Mouse (Mus musculus): Measurements from ENCODE around the gene Batf3.
A peak's percentile ranks its signal among the peaks of the same experiment; 100 is the strongest.

The Batf3 gene

DNA sequence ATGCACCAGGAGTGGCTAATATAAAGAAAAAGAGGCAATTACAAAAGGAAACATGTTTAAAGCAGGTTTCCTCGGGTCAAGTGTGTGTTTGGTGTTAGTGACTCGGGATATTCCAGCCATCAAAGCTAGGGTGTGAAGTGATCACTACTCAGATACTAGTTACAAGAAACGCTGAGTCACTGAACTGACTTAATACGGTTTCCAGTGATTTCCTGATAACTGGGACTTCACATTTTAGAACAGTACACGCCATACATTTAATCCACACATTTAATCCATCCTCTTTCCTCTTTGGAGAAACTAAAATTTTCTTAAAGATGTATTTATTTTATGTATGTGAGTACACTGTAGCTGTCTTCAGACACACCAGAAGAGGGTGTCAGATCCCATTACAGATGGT is 9.7 kb upstream of the Batf3 start:
- no peak for DNase-seq

DNA sequence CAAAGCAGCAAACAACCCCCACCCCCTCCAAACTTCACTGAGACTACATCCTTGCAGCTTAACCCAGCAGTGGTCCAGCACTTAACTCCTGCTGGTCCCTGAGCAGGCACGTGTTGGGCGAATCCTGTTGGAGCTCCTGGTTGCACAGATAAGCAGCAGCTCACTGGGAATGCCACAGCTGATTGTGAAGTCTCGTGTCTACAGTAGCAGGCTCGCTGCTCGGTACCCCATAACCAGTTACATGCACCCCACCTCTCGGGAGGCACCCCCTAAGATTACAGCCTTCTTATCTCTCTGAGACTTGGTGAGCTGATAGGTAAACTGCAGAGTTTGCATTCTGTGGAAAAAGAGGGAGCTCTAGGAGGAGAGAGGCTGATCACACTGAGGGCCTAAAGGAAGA is 8.3 kb upstream of the Batf3 start:
- DNase-seq = no peak

DNA sequence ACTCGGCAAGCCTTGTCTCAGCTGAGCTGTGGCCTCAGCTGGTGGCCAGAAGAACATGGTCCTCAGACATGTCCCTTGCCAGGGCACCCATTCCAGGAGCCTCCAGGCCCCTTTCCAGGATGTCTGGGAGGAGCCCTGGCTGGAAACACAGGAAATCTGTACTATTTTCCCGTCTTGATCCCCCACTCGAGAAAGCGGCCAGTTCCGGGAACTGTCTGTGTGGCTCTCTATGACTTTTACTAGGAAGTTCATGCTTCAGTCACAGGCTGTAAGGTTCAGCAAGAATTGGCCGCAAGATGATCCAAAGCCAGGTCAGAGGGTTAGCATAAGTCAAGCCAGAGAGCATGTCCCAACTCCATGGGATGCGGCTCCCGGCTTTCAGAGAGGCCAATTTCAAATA is 5.6 kb upstream of the Batf3 start:
- no peak for DNase-seq

DNA sequence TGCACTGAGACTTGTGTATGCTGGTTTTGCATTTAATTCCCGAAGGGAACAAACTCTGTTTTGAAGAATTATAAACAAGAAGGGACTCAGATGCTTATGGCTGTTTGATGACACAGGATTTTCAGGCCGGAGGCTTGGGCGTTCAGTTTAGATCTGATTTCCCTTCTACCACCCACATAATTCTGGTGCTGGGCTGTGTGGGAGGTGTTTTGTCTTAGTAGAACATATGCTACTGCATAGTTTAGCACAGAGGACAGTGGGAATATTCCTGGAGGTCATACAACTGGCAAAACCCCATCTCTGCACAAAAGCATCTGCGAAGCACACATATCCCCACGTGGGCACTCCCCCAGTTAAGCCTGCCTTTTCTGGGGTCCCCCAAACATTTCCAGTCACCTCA is 4.1 kb upstream of the Batf3 start:
- no peak for DNase-seq

DNA sequence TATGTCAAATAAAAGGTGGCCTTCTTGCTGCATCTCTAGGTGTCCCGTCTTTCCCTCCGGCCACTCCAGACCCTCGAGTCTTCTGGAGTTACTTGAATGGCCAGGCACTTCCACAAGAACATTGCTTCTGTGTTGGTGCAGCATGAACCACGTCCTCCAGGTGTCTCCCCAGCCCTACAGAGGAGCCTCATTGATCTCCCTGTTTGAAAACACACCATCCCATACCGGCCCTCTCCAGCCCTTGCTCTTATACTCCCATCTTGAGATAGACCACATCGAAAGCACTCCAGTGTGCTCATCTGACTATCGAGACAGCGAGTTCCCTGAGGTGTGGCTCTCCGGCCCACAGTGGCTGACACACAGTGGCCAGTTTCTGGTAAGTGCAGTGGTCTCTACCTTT is 2.6 kb upstream of the Batf3 start:
- no peak for DNase-seq

DNA sequence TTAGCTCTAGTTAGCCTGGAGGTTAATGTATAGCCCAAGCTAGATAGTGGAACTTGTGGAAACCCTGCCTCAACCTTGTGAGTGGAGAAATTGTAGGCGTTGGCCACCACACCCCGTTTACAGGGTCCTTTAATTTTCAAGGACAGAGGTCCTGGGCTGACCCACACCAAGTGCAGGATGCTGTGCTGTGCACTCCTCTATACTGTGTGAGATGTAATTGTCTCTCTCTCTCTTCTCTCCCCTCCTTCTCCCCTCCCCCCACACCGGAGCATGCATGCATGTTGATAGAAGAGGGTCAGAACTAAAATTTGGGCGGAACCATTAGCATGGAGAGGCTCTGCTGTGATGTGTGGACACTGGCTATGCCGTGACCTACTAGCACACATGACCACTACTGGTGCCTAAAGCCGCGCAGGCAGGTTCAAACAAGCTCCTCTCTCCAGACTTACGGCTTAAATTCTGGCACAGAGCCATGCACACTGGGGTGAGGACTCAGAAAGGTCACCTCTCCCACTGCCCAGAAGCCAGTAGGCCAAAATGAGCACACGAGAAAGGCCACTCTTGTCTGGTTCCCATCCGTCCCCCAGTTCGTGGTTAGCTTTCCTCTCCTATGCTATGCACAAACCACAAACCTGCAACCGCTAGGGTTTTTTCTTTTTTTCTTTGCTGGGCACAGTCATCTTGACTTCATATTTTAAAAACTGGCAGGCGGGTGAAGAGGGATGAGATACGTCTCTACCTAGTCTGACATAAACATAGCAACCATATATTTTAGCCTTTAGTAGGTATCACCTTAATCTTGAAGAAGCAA is 571 bp upstream of the Batf3 start:
- DNase-seq = no peak

DNA sequence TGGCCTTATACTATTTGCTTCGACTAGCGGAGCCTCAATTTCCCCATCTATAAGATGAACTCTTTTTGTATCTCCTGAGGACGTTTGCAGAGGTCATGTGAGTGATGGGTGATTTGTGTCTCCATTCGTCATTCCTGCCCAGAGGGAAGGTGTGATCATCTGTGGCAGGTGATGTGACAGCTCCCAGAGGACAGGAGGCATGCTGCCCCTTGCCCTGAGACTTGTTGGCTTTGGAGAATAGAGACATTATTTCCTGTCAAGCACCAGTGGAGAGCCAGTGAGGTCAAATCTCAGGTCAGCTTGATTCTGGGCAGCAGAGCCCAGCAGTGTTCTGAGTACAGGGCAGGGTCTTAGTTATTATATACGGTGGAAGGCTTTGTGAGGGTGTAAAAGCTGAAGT is 1.5 kb downstream of the Batf3 start:
- no peak for DNase-seq

DNA sequence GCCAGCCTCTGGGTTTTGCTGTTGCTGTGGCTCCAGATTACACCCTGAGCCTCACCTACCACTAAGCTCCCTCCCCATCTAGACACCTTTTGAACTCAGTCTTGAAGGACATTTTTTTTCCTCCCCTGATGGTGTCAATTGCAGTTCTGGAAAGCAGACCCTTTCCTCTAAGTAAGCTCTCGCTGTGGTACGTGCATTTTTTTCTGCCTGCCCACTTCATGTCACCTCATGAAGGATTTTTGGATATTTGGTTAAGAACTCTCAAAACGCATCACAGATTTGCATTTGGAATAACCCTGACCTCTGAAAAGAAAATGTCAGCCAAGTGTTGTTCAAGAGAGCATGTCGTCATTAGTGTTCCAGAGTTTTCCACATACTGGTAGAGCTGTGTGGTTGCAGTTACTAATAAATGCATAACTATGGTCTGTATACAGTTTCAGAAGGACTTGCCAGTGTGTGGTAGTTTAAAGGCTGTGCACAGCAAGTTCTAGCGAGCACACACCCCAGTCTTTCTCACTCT is 2.2 kb downstream of the Batf3 start:
- no peak for DNase-seq

DNA sequence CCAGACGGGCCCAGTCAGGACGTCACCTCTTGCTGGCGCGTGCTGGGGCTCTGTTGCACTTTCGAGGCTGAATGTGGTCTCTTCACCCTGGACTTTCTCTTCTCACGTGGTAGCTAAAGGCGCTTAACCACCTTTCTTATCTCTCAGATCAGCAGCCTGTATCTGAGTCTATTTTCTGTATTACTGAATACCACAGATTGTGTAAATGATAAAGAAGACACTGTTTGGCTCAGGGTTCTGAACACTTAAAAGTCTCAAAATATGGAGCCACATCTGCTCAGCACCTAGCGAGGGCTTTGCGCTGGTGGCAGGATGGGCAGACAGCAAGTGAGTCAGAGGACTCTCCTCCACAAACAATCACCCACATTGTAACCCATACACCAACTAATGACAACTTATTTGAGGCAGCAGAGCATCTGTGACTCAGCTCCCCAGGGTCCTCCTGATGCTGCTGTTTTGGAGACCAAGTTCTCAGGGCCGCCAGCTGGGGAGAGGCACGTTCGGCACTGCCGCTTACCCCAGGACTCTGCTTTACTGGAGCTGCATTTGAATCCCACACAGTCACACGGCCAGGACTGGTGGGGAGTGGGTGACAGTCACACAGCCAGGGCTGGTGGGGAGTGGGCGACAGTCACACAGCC is 5.2 kb downstream of the Batf3 start:
- DNase-seq = no peak

DNA sequence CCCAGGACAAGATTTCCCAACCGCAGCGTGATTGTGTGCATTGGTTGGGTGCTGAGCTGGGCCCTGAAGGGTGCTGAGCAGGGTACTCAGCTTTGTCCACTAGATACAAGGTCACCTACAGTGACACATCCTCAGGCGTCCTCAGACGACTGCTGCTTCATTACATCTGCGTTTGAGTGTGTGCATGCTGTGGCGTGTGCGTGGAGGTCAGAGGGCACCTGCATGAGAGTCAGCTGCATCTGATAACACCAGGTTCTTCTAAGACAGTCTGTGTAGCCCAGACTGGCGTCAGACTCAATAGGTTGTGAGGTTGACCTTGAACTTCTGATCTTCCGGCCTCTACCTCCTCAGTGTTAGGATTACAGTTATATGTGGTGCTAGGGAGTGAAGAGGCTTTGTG is 7.6 kb downstream of the Batf3 start:
- no peak for DNase-seq

DNA sequence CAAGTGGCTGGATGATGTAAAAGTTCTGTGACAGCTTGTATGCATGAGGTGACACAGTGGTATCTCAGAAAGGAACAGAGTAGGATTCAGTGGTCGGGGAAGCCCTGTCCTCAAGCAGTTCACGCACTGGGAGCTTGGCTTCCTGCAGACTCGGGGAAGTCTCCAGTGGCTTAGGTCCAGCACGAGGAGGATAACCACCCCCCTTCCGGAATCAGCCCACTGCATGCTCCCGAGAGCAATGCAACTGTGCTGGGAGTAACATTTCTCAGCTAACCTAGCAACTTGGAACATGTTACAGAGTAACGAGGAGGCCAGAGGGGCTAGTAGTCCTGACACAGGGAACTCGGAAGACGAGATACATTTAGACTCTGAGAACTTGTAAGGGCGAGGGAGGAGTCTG is 9.7 kb downstream of the Batf3 start:
- no peak for DNase-seq

DNA sequence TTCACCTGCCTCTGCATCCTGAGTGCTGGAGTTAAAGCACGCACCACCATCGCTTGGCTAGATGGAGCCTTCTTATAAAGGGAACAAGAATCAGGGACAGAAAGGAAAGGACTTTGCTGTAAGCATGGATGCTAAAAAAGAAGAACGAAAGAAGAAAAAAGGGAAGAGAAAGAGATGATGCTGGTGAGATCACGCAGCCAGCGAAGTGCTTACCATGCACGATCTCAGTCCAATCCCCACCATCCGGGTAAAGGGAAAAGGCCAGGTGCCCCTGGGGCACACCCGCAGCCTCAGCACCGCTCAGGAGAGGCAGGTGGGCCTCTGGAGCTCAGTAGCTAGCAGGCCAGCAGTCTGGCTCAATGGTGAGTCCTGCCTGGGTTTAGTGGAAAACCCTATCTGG is 12.3 kb downstream of the Batf3 start:
- DNase-seq = no peak

DNA sequence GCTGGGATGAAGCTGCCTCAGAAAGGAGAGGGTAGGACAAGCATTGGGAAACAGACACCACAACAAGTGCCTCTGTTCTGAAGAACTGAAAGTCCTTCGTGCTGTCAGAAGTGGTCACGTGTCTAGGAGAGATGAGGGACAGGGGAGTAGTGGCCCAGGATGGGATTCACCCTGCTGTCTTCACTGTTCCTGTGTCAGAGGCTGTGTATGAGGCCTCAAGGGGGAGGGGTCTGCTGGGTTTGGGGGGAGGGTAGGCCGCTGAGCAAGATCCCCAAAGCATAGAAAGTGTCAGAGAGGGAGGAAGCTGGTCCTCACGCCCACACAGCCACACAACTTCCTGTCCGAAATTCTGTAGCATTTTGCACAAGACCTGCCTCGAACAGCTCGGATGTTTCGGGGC is 13.5 kb downstream of the Batf3 start:
- DNase-seq = peak; percentile 29

DNA sequence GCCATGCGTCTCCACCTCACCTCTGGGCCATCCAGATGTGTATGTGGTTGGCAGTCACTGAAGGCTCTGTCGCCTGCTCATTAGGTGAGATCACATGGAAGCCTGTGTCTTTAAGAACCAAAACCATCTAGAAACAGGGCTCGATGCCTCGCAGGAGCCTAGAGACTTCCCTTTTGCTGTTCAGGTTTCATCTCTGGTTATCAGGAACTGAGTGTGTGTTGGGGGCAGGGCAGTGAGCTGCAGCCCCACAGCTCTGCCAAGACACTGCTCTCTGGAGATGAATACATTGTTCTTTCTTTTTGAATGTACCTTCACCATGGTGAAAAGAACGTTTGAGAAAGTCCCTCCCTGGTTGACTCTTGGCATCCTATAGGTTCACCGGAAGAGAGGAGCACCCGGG is 17.2 kb downstream of the Batf3 start:
- DNase-seq = no peak

DNA sequence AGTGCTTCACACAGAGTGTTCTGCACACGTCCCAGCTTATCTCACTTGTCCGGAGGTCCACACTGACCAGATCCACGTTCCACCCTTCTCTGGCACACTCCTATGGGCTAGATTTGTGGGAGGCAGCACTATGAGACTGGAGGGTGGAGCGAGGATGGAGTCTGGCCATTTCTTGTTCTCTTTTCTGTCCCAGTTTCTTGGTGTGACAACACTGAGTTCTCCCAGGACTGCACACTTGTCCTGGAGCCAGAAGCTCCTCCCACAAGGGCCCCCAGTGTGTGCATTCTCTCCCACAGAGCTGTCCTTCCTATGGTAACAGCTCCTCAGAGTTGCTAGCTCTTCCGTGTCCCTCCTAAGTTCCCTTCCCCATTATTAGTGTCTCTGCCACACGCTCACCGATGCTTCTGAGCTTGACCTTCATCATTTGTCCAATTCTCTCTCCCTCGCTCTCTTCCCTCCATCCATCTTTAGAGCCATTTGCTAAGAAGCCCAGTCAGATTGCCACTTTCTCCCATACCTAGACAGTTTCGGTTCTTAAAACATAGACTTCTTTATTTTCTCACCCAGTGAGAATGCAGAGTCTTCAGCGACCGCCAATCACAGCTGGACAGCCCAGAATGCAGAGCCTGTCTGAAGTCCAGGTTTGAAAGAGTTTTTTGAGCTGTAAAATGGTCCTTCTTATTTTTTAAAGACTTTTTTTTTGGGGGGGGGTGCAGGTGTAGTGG is 18.0 kb downstream of the Batf3 start:
- DNase-seq = no peak

DNA sequence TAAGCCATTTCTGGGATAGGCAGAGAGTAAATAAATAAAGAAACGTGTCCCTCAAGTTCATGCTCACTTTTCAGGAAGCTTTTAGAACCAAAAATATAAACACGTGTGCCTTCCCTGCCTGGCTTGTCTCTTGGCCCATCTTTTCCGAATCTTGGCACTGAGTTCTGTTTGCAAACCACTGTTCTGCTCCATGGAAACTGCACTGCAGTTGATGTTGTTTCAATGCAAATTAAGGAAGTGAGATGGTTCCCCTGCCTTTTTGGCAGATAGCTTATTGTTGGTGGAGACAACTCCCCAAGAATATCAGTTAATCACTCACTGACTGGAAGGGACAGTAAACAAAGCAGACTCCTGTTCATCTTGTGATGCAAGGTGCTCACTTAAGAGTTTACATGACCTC is 25.1 kb downstream of the Batf3 start:
- DNase-seq = no peak

DNA sequence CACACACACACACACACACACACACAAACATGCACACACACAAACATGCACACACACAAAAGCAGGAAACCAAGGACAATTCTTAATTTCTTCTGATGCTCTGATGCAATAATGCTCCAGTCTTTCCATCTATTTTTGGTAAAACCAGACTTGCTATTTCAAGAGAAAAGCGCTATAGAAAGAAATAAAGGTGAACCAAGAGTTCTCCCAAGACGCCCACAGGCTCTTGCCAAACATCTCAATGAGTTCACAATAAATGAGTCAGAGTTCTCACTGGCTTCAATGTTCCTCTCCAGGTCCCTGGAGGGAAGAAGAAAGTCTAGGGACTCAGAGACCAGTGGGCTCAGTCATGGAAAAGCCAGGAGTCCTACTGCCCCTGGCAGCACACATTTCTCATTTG is 26.0 kb downstream of the Batf3 start:
- no peak for DNase-seq

DNA sequence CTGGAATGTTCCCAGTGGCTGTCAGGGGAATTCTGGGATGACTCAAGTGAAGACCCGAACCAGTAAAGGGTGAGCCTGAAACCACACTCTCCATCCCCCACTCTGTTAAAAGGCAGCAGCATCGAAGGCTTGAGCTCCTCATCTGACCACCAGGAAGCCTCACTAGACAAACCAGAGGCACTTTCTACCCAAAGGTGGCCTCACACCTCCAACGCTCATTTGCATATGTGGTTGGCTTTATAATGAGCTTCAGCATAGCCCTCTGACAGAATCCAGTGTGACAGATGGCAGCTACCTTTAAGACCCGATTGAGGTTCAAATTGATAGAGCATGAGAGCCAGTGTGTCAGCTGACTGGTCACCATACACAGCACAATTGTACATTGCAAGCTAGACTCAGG is 26.6 kb downstream of the Batf3 start:
- DNase-seq = no peak

DNA sequence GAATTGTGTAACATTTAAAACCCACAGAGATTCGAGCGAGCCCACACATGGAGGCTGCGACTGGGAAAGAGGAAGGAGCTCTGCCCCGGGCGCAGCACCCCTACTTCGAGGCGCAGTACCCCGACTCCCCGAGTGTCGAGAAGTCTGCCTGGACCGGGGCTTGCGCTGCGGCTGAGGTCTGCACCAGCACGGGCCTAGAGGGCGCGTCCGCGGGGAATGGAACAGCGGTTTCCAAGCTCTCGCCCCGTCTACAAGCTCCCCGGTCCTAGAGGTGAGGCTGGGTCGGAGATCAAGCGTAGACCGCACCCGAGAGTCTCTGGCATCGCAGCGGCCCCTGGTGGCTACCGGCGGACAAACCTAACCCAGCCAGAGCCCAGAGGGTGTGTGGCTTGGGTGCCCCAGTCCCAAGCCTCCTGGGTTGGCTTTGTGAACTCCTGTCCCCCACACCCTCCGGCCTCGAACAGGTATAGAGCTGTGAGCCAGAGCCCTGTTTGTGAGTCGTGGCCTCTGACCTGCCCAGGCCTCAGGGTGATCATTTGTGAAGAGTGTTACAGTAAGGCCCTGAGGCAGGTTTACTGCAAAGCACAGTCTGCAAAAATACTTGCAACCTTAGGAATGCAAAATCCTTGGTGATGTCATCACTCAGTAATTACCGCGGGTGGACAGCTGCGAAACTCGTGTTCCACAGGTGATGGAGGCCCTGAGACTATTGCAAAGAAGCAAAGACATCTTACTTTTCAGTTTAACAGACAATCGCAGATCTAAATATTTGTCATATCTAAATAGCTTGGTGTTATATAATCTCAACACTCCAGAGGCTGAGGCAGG is 28.4 kb downstream of the Batf3 start:
- DNase-seq = peak; percentile 75

DNA sequence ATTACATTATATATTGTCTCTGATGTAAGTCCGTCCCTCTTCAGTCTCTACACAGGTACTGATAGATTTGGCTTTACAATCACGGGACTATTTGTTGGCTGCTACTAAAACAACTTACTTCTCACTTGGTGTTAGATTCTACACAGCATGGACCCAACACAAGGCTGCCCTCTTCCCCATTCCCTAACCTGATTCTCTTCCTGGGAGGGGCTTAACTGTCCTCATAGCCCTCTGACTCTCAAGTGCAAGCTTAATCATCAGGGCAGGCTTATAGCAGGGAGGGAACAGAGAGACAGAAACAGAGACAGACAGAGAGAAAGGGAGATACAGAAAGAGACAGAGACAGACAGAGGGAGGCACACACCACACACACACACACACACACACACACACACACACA is 34.0 kb downstream of the Batf3 start:
- DNase-seq = no peak

DNA sequence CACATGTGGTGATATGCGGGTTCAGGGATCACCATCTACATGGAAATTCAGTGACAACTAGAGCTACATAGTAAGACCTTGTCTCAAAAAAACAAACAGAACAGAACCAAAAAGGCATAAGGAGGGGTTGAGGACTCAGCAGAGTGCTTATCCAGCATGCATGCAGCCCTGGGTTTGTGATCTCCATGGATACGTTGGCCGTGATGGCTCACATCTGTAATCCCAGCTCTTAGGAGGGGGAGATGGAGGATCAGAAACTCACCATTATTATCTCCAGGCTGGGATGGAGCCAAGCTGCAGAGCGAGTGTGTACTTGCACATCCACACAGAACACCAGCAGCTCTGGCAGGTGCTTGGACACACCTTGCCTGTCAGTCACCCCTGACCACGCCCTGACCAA is 34.6 kb downstream of the Batf3 start:
- DNase-seq = no peak

DNA sequence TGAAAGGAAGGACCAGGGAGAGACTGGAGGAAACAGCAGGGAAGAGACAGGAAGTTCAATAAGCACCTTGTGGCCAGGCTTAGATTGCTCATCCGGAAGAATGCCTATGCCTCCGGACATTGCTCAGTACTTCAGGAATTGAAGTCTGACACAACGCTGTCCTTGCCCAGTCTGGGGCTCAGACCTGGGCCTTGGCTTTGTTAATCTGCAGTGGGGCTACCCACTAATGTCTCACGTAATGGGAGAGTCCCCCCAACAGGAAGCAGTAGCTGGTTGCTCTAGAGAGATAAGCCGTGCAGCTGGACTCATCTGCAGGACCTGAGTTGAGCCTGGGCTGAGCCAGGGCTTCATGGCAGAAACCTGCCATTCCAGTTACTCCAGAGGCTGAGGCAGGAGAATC is 35.3 kb downstream of the Batf3 start:
- DNase-seq = peak; percentile 24

DNA sequence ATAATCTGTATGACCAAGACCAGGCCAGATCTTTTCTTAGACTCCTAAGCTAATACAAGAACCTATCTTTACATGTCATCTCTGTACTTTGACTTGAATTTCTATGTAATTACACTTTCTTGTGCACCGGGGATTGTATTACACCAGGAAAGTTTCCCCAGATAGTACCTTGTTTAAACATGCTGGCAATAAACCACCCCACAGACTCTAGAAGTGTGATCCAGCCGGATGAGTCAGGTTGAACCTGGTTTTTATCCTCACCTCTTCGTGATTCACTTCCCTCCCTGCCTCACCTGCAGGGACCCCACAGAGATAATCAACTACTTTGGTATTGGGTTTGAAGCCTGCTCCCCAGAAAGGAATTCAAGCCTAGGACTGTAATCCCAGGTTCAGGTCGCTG is 37.8 kb downstream of the Batf3 start:
- DNase-seq = no peak

Data from liver (tissue).